Mouse (Mus musculus): ENCODE data around the gene Tmem120b. TPM values are rescaled to one million over a fixed set of nuclear protein-coding genes. Genes with fewer than 3 reads are reported as not detected.

The Tmem120b gene
- polyA plus RNA-seq, 1 experiment from 2014 or later: 7.6 TPM

- Histone ChIP-seq H3K4me3 (ENCODE audit: low read depth, low read length) (no peak overlapping the region), H3K36me3 (ENCODE audit: control insufficient read depth, insufficient read depth, low read length) (0 out of 2 replicates have a peak, but pooled peaks cover 2% of the 10 kb centered on the region), H3K4me2 (no peak overlapping the region), H3K9me3 (ENCODE audit: control insufficient read depth, low read length) (no peaks in the 10 kb centered on the region), H3K27ac (ENCODE audit: low read depth, low read length) (no peak overlapping the region), H3K27me3 (ENCODE audit: control insufficient read depth, insufficient read depth, low read length) (no peaks in the 10 kb centered on the region), H3K9ac (ENCODE audit: low read length) (no peak overlapping the region), H3K4me1 (ENCODE audit: control insufficient read depth, insufficient read depth, low read length) (no peaks in the 10 kb centered on the region)
- WGBS: 92% methylated on average over 7 of the region's 7 CpGs
- DNase-seq (ENCODE audit: low spot score, missing footprints) (no peak), ATAC-seq (ENCODE audit: low FRiP score) (no peak)
Observed at GRCm38 (mm10) chr5:123029729-123030128, 38.5 kb upstream of the Tmem120b start.

GRCm38 (mm10) chr5:123031312-123031711 is 36.9 kb upstream of the Tmem120b start:
- Histone ChIP-seq H3K4me1 (ENCODE audit: control insufficient read depth, insufficient read depth, low read length) (no peaks in the 10 kb centered on the region), H3K9ac (ENCODE audit: low read length) (no peak overlapping the region), H3K27ac (ENCODE audit: low read depth, low read length) (no peak overlapping the region), H3K27me3 (ENCODE audit: control insufficient read depth, insufficient read depth, low read length) (no peaks in the 10 kb centered on the region), H3K9me3 (ENCODE audit: control insufficient read depth, low read length) (no peaks in the 10 kb centered on the region), H3K36me3 (ENCODE audit: control insufficient read depth, insufficient read depth, low read length) (0 out of 2 replicates have a peak, but pooled peaks cover 2% of the 10 kb centered on the region), H3K4me3 (ENCODE audit: low read depth, low read length) (no peak overlapping the region), H3K4me2 (no peak overlapping the region)
- WGBS: 87% methylated on average over 3 of the region's 3 CpGs
- DNase-seq (ENCODE audit: low spot score, missing footprints): no peak
- ATAC-seq (ENCODE audit: low FRiP score): no peak

- no peak overlapping the region for H3K4me2 ChIP-seq
- H3K9me3 ChIP-seq (ENCODE audit: control insufficient read depth, low read length): no peaks in the 10 kb centered on the region
- 65% methylated on average over 7 of the region's 7 CpGs for WGBS
- H3K27ac ChIP-seq (ENCODE audit: low read depth, low read length): no peak overlapping the region
- 0 out of 2 replicates have a peak, but pooled peaks cover 2% of the 10 kb centered on the region for H3K36me3 ChIP-seq (ENCODE audit: control insufficient read depth, insufficient read depth, low read length)
- H3K9ac ChIP-seq (ENCODE audit: low read length): no peak overlapping the region
- no peak for DNase-seq (ENCODE audit: low spot score, missing footprints)
- H3K27me3 ChIP-seq (ENCODE audit: control insufficient read depth, insufficient read depth, low read length): no peaks in the 10 kb centered on the region
- ATAC-seq (ENCODE audit: low FRiP score): no peak
- H3K4me3 ChIP-seq (ENCODE audit: low read depth, low read length): no peak overlapping the region
- no peaks in the 10 kb centered on the region for H3K4me1 ChIP-seq (ENCODE audit: control insufficient read depth, insufficient read depth, low read length)
Observed at GRCm38 (mm10) chr5:123033646-123034160, 34.5 kb upstream of the Tmem120b start.

- H3K9me3 ChIP-seq (ENCODE audit: control insufficient read depth, low read length): no peaks in the 10 kb centered on the region
- H3K4me1 ChIP-seq (ENCODE audit: control insufficient read depth, insufficient read depth, low read length): no peaks in the 10 kb centered on the region
- H3K9ac ChIP-seq (ENCODE audit: low read length): no peak overlapping the region
- no peak overlapping the region for H3K27ac ChIP-seq (ENCODE audit: low read depth, low read length)
- DNase-seq (ENCODE audit: low spot score, missing footprints) (no peak), ATAC-seq (ENCODE audit: low FRiP score) (no peak)
- no peak overlapping the region for H3K4me2 ChIP-seq
- H3K36me3 ChIP-seq (ENCODE audit: control insufficient read depth, insufficient read depth, low read length): no peaks in the 10 kb centered on the region
- 84% methylated on average over 4 of the region's 4 CpGs for WGBS
- no peak overlapping the region for H3K4me3 ChIP-seq (ENCODE audit: low read depth, low read length)
- H3K27me3 ChIP-seq (ENCODE audit: control insufficient read depth, insufficient read depth, low read length): no peaks in the 10 kb centered on the region
Observed at GRCm38 (mm10) chr5:123035089-123035488, 33.1 kb upstream of the Tmem120b start.

GRCm38 (mm10) chr5:123035564-123035963 is 32.7 kb upstream of the Tmem120b start:
- Histone ChIP-seq H3K4me3 (ENCODE audit: low read depth, low read length) (no peak overlapping the region), H3K9me3 (ENCODE audit: control insufficient read depth, low read length) (no peaks in the 10 kb centered on the region), H3K4me2 (no peak overlapping the region), H3K9ac (ENCODE audit: low read length) (0 out of 2 replicates have a peak overlapping the region, but pooled peaks have one; percentile 20), H3K27ac (ENCODE audit: low read depth, low read length) (no peak overlapping the region), H3K4me1 (ENCODE audit: control insufficient read depth, insufficient read depth, low read length) (no peaks in the 10 kb centered on the region), H3K36me3 (ENCODE audit: control insufficient read depth, insufficient read depth, low read length) (no peaks in the 10 kb centered on the region), H3K27me3 (ENCODE audit: control insufficient read depth, insufficient read depth, low read length) (no peaks in the 10 kb centered on the region)
- WGBS: 36% methylated on average over 6 of the region's 6 CpGs
- ATAC-seq (ENCODE audit: low FRiP score) (no peak), DNase-seq (ENCODE audit: low spot score, missing footprints) (no peak)

- H3K4me2 ChIP-seq: no peak overlapping the region
- H3K4me1 ChIP-seq (ENCODE audit: control insufficient read depth, insufficient read depth, low read length): no peaks in the 10 kb centered on the region
- H3K27ac ChIP-seq (ENCODE audit: low read depth, low read length): no peak overlapping the region
- WGBS: 89% methylated on average over 5 of the region's 5 CpGs
- H3K9me3 ChIP-seq (ENCODE audit: control insufficient read depth, low read length): no peaks in the 10 kb centered on the region
- no peak overlapping the region for H3K9ac ChIP-seq (ENCODE audit: low read length)
- no peaks in the 10 kb centered on the region for H3K36me3 ChIP-seq (ENCODE audit: control insufficient read depth, insufficient read depth, low read length)
- H3K27me3 ChIP-seq (ENCODE audit: control insufficient read depth, insufficient read depth, low read length): no peaks in the 10 kb centered on the region
- DNase-seq (ENCODE audit: low spot score, missing footprints) (no peak), ATAC-seq (ENCODE audit: low FRiP score) (no peak)
- H3K4me3 ChIP-seq (ENCODE audit: low read depth, low read length): no peak overlapping the region
Observed at GRCm38 (mm10) chr5:123038115-123038514, 30.1 kb upstream of the Tmem120b start.

GRCm38 (mm10) chr5:123039120-123039752 is 29.0 kb upstream of the Tmem120b start:
- WGBS: 3% methylated on average over 25 of the region's 25 CpGs
- DNase-seq (ENCODE audit: low spot score, missing footprints): peak; percentile 91
- Histone ChIP-seq H3K36me3 (ENCODE audit: control insufficient read depth, insufficient read depth, low read length) (no peaks in the 10 kb centered on the region), H3K4me1 (ENCODE audit: control insufficient read depth, insufficient read depth, low read length) (no peaks in the 10 kb centered on the region), H3K9me3 (ENCODE audit: control insufficient read depth, low read length) (no peaks in the 10 kb centered on the region), H3K27me3 (ENCODE audit: control insufficient read depth, insufficient read depth, low read length) (no peaks in the 10 kb centered on the region), H3K4me2 (peak overlapping the region; percentile 55), H3K9ac (ENCODE audit: low read length) (peak overlapping the region; percentile 38; the same call in 1 of the 2 replicates), H3K4me3 (ENCODE audit: low read depth, low read length) (peak overlapping the region; percentile 19), H3K27ac (ENCODE audit: low read depth, low read length) (no peak overlapping the region)
- ATAC-seq (ENCODE audit: low FRiP score): peak; percentile 38; the same call in 1 of the 2 replicates

GRCm38 (mm10) chr5:123040796-123041195 is 27.4 kb upstream of the Tmem120b start:
- 57% methylated on average over 7 of the region's 7 CpGs for WGBS
- Histone ChIP-seq H3K9me3 (ENCODE audit: control insufficient read depth, low read length) (no peaks in the 10 kb centered on the region), H3K27ac (ENCODE audit: low read depth, low read length) (no peak overlapping the region), H3K27me3 (ENCODE audit: control insufficient read depth, insufficient read depth, low read length) (no peaks in the 10 kb centered on the region), H3K4me1 (ENCODE audit: control insufficient read depth, insufficient read depth, low read length) (no peaks in the 10 kb centered on the region), H3K9ac (ENCODE audit: low read length) (no peak overlapping the region), H3K4me3 (ENCODE audit: low read depth, low read length) (no peak overlapping the region), H3K36me3 (ENCODE audit: control insufficient read depth, insufficient read depth, low read length) (no peaks in the 10 kb centered on the region), H3K4me2 (no peak overlapping the region)
- no peak for DNase-seq (ENCODE audit: low spot score, missing footprints)
- no peak for ATAC-seq (ENCODE audit: low FRiP score)

GRCm38 (mm10) chr5:123043856-123044255 is 24.4 kb upstream of the Tmem120b start:
- Histone ChIP-seq H3K27ac (ENCODE audit: low read depth, low read length) (no peak overlapping the region), H3K4me1 (ENCODE audit: control insufficient read depth, insufficient read depth, low read length) (no peaks in the 10 kb centered on the region), H3K27me3 (ENCODE audit: control insufficient read depth, insufficient read depth, low read length) (no peaks in the 10 kb centered on the region), H3K36me3 (ENCODE audit: control insufficient read depth, insufficient read depth, low read length) (no peaks in the 10 kb centered on the region), H3K9me3 (ENCODE audit: control insufficient read depth, low read length) (no peaks in the 10 kb centered on the region), H3K4me2 (no peak overlapping the region), H3K9ac (ENCODE audit: low read length) (no peak overlapping the region), H3K4me3 (ENCODE audit: low read depth, low read length) (no peak overlapping the region)
- WGBS: 22% methylated on average over 7 of the region's 7 CpGs
- DNase-seq (ENCODE audit: low spot score, missing footprints) (peak; percentile 84), ATAC-seq (ENCODE audit: low FRiP score) (no peak)

Measured in midbrain, embryonic 11.5 days (tissue).